Mouse (Mus musculus) left cerebral cortex, postnatal 4 days (tissue): ENCODE measurements around the gene H1foo. TPM values are rescaled to one million over a fixed set of nuclear protein-coding genes. Genes with fewer than 3 reads are reported as not detected.

Experiments
- DNase-seq: peaks from one replicate; pipeline ENCODE4 v3.0.0-alpha.2; 2022
- intact Hi-C: fragments of 180-260 bp; cut with DNase I; formaldehyde crosslinking; loops from one replicate; pipeline ENCODE4 v1.15.1; 2025
- total RNA-seq, 2 experiments: library from RNA; stranded (reverse); gene quantifications; 2 replicates each; pipeline ENCODE4 v1.2.3; 2021

H1foo gene
- total RNA-seq, 2 experiments from 2014 or later: not detected

- intact Hi-C loops: loop anchor here (5.0 kb wide), 1 partner anchor 104 kb away; no protein-coding TSS in a partner anchor
- peak; percentile 46 for DNase-seq
These were observed 51.6 kb downstream of the H1foo start for GRCm38 (mm10) chr6:115996171-115996851.

GRCm38 (mm10) chr6:115997726-115998311, 53.1 kb downstream of the H1foo start:
- no peak for DNase-seq
- intact Hi-C loops: loop anchor here (5.0 kb wide), 1 partner anchor 106 kb away; no protein-coding TSS in a partner anchor

GRCm38 (mm10) chr6:115998758-115999157, 54.0 kb downstream of the H1foo start:
- intact Hi-C loops: loop anchor here (5.0 kb wide), 1 partner anchor 106 kb away; no protein-coding TSS in a partner anchor
- no peak for DNase-seq

DNA sequence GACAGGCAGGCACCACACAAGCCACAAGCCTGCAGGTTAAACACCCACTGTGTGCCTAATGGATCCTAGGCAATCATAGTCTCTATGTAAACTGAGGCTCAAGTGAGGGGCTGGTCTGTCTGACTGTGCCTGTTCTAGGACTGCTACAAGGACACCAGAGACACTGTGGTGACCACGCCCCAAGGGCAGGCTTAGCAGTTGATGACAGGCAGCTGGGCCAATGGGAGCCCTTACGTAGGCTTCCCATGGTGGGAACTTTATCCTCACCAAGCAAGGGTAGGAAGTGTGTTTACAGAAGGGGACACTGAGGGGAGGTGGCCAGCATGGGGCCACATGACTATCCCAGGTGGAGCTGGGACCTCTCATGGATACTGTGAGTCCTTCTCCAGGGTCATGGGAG, 54.5 kb downstream of the H1foo start:
- DNase-seq: no peak
- intact Hi-C loops: loop anchor here (5.0 kb wide), 1 partner anchor 107 kb away; no protein-coding TSS in a partner anchor

Other genes starting within 250 kb of the H1foo start
- 1 to 10 TPM in 1 of 2 experiments, under 1 TPM in 1; 0.60 to 1.2 TPM for gene Tmem40, start 182.5 kb upstream of the H1foo start, total RNA-seq
- gene Cand2, start 170.4 kb upstream of the H1foo start, total RNA-seq: 1 to 10 TPM; 8.3 to 8.5 TPM
- gene Rpl32, start 136.2 kb upstream of the H1foo start, total RNA-seq: 100 to 1,000 TPM; 842 to 903 TPM
- gene Efcab12, start 106.5 kb upstream of the H1foo start, total RNA-seq: 1 to 10 TPM; 3.0 to 3.6 TPM
- gene Mbd4, start 91.6 kb upstream of the H1foo start, total RNA-seq: 1 to 10 TPM; 6.4 to 7.1 TPM
- 10 to 100 TPM; 28.9 to 35.8 TPM for gene Ift122, start 91.5 kb upstream of the H1foo start, total RNA-seq
- under 1 TPM; 0.28 to 0.56 TPM for gene Rho, start 13.2 kb upstream of the H1foo start, total RNA-seq
- 100 to 1,000 TPM; 167 to 181 TPM for gene Plxnd1, start 50.1 kb downstream of the H1foo start, total RNA-seq
- gene Tmcc1, start 248.5 kb downstream of the H1foo start, total RNA-seq: 10 to 100 TPM; 67.9 to 73.3 TPM